Mouse (Mus musculus): ENCODE data around the gene Fbxo24. TPM values are rescaled to one million over a fixed set of nuclear protein-coding genes. Genes with fewer than 3 reads are reported as not detected.

Gene Fbxo24
- polyA plus RNA-seq, 1 experiment from 2014 or later: 0.21 TPM

- Histone ChIP-seq H3K4me3 (no peak overlapping the region), H3K4me1 (peaks cover 49% of the 10 kb centered on the region), H3K9ac (no peak overlapping the region), H3K4me2 (no peak overlapping the region), H3K36me3 (no peaks in the 10 kb centered on the region), H3K27me3 (no peaks in the 10 kb centered on the region), H3K9me3 (no peaks in the 10 kb centered on the region), H3K27ac (no peak overlapping the region)
- WGBS: 72% methylated on average over 5 of the region's 5 CpGs
- no peak for ATAC-seq (ENCODE audit: borderline replicate concordance, extremely low read depth, low FRiP score, low TSS enrichment)
Measured at GRCm38 (mm10) chr5:137613076-137613475, 15.7 kb downstream of the Fbxo24 start.

GRCm38 (mm10) chr5:137611245-137611602, 17.6 kb downstream of the Fbxo24 start:
- Histone ChIP-seq H3K27me3 (no peaks in the 10 kb centered on the region), H3K9me3 (no peaks in the 10 kb centered on the region), H3K4me1 (peaks cover 54% of the 10 kb centered on the region), H3K4me2 (peak overlapping the region; percentile 55), H3K36me3 (peaks cover 15% of the 10 kb centered on the region), H3K27ac (peak overlapping the region; percentile 93), H3K9ac (peak overlapping the region; percentile 29; the same call in 1 of the 2 replicates), H3K4me3 (peak overlapping the region; percentile 38)
- 5% methylated on average over 6 of the region's 6 CpGs for WGBS
- ATAC-seq (ENCODE audit: borderline replicate concordance, extremely low read depth, low FRiP score, low TSS enrichment): peak; percentile 82

DNA sequence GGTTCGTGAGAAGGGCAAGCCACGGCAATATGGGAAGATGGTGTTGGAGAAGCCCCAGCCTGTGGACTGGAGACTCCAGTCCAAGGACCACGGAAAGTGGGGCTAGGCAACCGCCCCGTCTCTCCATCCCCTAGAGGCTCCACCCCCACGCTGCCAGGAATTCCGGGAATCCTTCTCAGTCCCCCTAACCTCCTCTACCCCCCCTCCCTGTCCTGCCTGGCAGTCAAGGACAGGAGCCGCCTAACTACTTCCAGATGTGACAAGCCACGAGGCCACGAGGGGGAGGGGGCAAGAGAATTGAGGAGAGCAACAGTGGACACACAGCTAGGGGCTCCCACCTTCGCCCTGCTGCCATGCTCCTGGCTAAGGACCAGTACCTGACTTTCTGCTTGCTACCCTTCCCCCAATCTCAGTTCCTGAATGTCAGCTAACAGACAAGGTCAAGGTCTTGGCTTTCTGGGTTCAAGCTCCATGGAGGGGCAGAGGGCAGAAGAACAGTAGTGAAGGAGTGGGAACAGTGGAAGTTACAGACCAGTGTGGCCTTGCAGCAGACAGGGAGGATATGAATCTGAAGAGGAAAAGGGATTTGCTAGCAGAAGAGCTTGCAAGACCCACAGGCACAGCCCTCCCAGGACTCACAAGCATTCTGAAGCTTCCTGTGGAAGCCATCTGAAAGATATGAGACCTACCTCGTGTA, 18.1 kb downstream of the Fbxo24 start:
- Histone ChIP-seq H3K4me1 (peaks cover 54% of the 10 kb centered on the region), H3K4me3 (peak overlapping the region; percentile 38), H3K27me3 (no peaks in the 10 kb centered on the region), H3K9me3 (no peaks in the 10 kb centered on the region), H3K9ac (peak overlapping the region; percentile 29), H3K4me2 (peak overlapping the region; percentile 55), H3K27ac (peak overlapping the region; percentile 93), H3K36me3 (peaks cover 18% of the 10 kb centered on the region)
- WGBS: 3% methylated on average over 11 of the region's 12 CpGs
- ATAC-seq (ENCODE audit: borderline replicate concordance, extremely low read depth, low FRiP score, low TSS enrichment): peak; percentile 60; the same call in 1 of the 2 replicates

DNA sequence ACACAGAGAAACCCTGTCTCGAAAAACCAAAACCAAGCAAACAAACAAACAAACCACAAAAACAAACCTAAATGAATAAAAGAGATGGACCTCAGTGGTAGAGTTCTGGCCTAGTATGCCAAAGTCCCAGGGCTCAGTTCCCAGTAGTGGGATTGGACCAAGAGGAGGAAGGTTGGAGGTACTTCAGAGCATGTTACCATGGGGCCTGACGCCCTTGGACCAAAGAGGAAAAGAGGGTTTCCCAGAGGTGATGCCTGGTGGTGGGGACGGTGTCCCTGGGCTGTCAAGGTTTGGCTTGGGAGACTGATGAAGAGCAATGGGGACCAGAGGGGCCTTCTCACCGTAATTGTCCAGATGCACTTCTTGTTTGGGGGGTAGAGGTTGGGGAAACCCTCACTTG, 18.7 kb downstream of the Fbxo24 start:
- H3K27ac ChIP-seq: peak overlapping the region; percentile 93
- H3K36me3 ChIP-seq: peaks cover 21% of the 10 kb centered on the region
- no peaks in the 10 kb centered on the region for H3K27me3 ChIP-seq
- H3K4me1 ChIP-seq: peaks cover 54% of the 10 kb centered on the region
- peak overlapping the region; percentile 38 for H3K4me3 ChIP-seq
- peak overlapping the region; percentile 55 for H3K4me2 ChIP-seq
- peak overlapping the region; percentile 29; the same call in 1 of the 2 replicates for H3K9ac ChIP-seq
- 38% methylated on average over 4 of the region's 4 CpGs for WGBS
- H3K9me3 ChIP-seq: no peaks in the 10 kb centered on the region
- ATAC-seq (ENCODE audit: borderline replicate concordance, extremely low read depth, low FRiP score, low TSS enrichment): no peak

DNA sequence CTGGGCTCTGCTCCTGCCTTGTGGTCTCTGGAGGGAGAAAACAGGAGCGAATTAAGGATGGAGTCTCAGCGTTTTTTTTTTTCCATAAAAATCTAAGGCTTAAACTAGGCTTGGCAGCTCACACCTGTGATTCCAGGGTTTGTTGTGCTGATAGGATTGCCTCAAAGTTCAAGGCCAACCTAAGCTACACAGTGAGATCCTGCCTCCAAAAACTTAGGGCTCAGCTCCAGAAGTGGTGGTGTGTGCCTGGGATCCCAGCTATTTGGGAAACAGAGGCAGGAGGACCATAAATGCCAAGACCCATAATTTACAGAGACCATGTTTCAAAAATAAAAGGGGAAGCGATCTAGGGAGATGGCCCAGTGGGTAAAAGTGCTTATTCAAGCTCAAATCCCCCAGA, 19.5 kb downstream of the Fbxo24 start:
- Histone ChIP-seq H3K9me3 (no peaks in the 10 kb centered on the region), H3K27ac (no peak overlapping the region), H3K4me3 (0 out of 2 replicates have a peak overlapping the region, but pooled peaks have one; percentile 38), H3K27me3 (no peaks in the 10 kb centered on the region), H3K9ac (no peak overlapping the region), H3K36me3 (peaks cover 22% of the 10 kb centered on the region), H3K4me2 (peak overlapping the region; percentile 55), H3K4me1 (peaks cover 54% of the 10 kb centered on the region)
- 65% methylated on average over 3 of the region's 3 CpGs for WGBS
- ATAC-seq (ENCODE audit: borderline replicate concordance, extremely low read depth, low FRiP score, low TSS enrichment): no peak

DNA sequence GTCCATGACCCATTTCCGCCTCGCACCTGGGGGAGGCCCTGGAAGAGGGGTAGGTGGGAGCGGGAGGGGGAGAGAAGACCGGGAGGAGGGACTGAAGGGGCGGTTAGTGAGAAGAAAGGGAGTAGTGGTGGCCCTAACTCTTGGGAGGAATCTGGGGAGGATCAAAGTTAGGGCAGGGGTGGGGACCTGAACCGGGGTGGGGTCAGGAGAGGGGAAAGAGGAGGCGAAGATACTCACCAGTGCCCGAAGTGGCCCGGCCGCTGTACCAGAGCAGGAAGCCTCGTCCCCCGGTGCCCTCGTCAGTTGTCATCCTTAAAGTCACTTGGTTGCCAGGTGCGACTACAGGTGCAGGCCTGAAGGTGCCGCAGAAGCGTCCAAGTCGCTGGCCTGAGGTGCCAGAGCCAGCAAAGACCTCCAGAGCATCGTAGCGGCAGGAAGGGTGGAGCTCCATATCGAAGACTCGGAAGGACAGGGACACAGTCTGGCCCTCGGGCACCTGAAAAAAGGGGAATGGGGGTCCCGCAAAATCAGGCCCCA, 20.1 kb downstream of the Fbxo24 start:
- Histone ChIP-seq H3K9me3 (no peaks in the 10 kb centered on the region), H3K27me3 (no peaks in the 10 kb centered on the region), H3K9ac (0 out of 2 replicates have a peak overlapping the region, but pooled peaks have one; percentile 22), H3K4me2 (peak overlapping the region; percentile 52), H3K4me3 (peak overlapping the region; percentile 19), H3K36me3 (peaks cover 24% of the 10 kb centered on the region), H3K27ac (no peak overlapping the region), H3K4me1 (peaks cover 54% of the 10 kb centered on the region)
- no peak for ATAC-seq (ENCODE audit: borderline replicate concordance, extremely low read depth, low FRiP score, low TSS enrichment)
- 24% methylated on average over 23 of the region's 23 CpGs for WGBS

DNA sequence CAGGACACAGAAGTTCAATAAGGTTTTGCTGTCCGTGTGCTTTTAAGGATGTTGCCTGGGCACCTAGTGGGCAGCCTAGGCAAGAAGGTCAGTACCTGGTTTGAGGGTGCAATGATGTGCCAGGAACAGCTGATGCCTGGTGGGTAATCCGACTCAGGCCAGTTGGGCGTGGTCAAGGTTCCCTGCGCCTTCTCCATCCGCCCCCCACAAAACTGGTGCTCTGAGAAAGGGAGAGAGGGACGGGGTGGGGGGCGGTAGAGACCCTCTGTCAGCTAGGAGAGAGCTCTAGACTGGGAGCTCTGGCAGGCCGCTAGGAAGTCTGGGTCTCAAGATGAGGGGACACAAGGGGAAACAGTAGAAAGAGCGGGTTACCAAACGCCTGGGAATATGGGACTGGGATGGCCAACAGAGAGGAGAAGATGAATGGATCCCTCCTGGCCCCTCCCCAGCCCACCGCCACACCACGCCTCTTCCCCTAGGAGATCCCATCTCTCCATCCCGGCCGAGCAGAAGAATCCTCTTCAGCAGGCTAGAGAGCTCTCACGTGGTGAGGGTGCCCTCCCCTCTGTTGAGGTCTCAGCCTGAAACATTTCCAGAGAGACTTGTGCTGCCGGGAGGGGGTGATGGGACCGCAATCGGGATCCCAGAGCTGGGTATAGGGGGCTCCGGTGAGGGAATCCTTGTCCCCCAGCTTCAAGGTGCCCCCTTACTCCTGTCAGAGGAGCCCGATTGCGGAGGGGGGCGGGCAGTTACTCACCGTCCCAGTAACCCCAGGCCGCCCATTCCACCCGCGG, 20.7 kb downstream of the Fbxo24 start:
- Histone ChIP-seq H3K9me3 (no peaks in the 10 kb centered on the region), H3K27me3 (no peaks in the 10 kb centered on the region), H3K4me2 (peak overlapping the region; percentile 52), H3K36me3 (peaks cover 24% of the 10 kb centered on the region), H3K4me3 (peak overlapping the region; percentile 19), H3K4me1 (peaks cover 53% of the 10 kb centered on the region), H3K27ac (no peak overlapping the region), H3K9ac (0 out of 2 replicates have a peak overlapping the region, but pooled peaks have one; percentile 22)
- ATAC-seq (ENCODE audit: borderline replicate concordance, extremely low read depth, low FRiP score, low TSS enrichment): no peak
- WGBS: 27% methylated on average over 26 of the region's 26 CpGs

- under 1% methylated on average over 22 of the region's 22 CpGs for WGBS
- peaks cover 25% of the 10 kb centered on the region for H3K4me1 ChIP-seq
- peak overlapping the region; percentile 46 for H3K9ac ChIP-seq
- H3K4me3 ChIP-seq: peak overlapping the region; percentile 76
- no peaks in the 10 kb centered on the region for H3K27me3 ChIP-seq
- peak overlapping the region; percentile 96 for H3K4me2 ChIP-seq
- peak overlapping the region; percentile 69 for H3K27ac ChIP-seq
- no peaks in the 10 kb centered on the region for H3K9me3 ChIP-seq
- H3K36me3 ChIP-seq: peaks cover 10% of the 10 kb centered on the region
- ATAC-seq (ENCODE audit: borderline replicate concordance, extremely low read depth, low FRiP score, low TSS enrichment): no peak
Measured at GRCm38 (mm10) chr5:137601365-137601729, 27.5 kb downstream of the Fbxo24 start.

- H3K9ac ChIP-seq: peak within 1 kb of the TSS; percentile 88
- no peaks in the 10 kb centered on the region for H3K27me3 ChIP-seq
- peaks cover 25% of the 10 kb centered on the region for H3K4me1 ChIP-seq
- H3K27ac ChIP-seq: peak within 1 kb of the TSS; percentile 90
- peaks cover 6% of the 10 kb centered on the region; the same call in 1 of the 2 replicates for H3K36me3 ChIP-seq
- H3K4me3 ChIP-seq: peak within 1 kb of the TSS; percentile 76
- WGBS: under 1% methylated on average over 41 of the region's 41 CpGs
- H3K9me3 ChIP-seq: no peaks in the 10 kb centered on the region
- ATAC-seq (ENCODE audit: borderline replicate concordance, extremely low read depth, low FRiP score, low TSS enrichment): peak; percentile 94
- peak within 1 kb of the TSS; percentile 96 for H3K4me2 ChIP-seq
Measured at GRCm38 (mm10) chr5:137600619-137601364, 28.0 kb downstream of the Fbxo24 start, which contains the start of gene Mospd3. Gene Mospd3 (minus strand): TSS chr5:137601058.

DNA sequence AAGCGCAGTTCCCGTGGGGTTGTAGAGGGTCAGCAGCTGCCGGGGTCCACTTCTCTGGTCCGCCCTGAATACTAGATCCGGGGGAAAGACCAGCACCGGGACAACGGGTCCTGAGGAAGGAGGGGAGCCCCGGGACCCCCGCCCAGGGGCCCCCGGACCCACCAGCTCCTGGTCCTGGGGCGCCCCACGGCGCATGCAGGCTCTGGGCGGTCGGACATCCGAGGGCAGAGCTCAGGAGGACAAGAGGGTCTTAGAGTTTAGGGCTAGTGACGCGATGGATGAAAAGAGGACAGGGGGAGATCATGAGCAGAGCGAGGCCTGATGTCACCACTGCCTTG, 28.6 kb downstream of the Fbxo24 start:
- Histone ChIP-seq H3K9ac (peak overlapping the region; percentile 88), H3K9me3 (no peaks in the 10 kb centered on the region), H3K4me3 (peak overlapping the region; percentile 76), H3K27ac (peak overlapping the region; percentile 90), H3K27me3 (no peaks in the 10 kb centered on the region), H3K36me3 (peaks cover 4% of the 10 kb centered on the region; the same call in 1 of the 2 replicates), H3K4me1 (peaks cover 25% of the 10 kb centered on the region), H3K4me2 (peak overlapping the region; percentile 96)
- WGBS: 1% methylated on average over 19 of the region's 19 CpGs
- ATAC-seq (ENCODE audit: borderline replicate concordance, extremely low read depth, low FRiP score, low TSS enrichment): peak; percentile 47; the same call in 1 of the 2 replicates

GRCm38 (mm10) chr5:137599600-137599999, 29.2 kb downstream of the Fbxo24 start:
- peak overlapping the region; percentile 88 for H3K9ac ChIP-seq
- peak overlapping the region; percentile 96 for H3K4me2 ChIP-seq
- ATAC-seq (ENCODE audit: borderline replicate concordance, extremely low read depth, low FRiP score, low TSS enrichment): no peak
- peaks cover 3% of the 10 kb centered on the region; the same call in 1 of the 2 replicates for H3K36me3 ChIP-seq
- H3K9me3 ChIP-seq: no peaks in the 10 kb centered on the region
- H3K4me3 ChIP-seq: peak overlapping the region; percentile 76
- peaks cover 25% of the 10 kb centered on the region for H3K4me1 ChIP-seq
- no peaks in the 10 kb centered on the region for H3K27me3 ChIP-seq
- no peak overlapping the region for H3K27ac ChIP-seq
- WGBS: 54% methylated on average over 9 of the region's 9 CpGs

Measured in lung, embryonic 15.5 days (tissue).